Mouse (Mus musculus) lung, postnatal 0 days (tissue): ENCODE data around the gene Cfap299.

ENCODE experiments used
- CTCF ChIP-seq: IDR thresholded peaks from 2 replicates; pipeline ENCODE4 v1.5.1; 2016; ENCODE audit warnings: antibody characterized with exemption, mild to moderate bottlenecking
- EP300 ChIP-seq: IDR thresholded peaks from 2 replicates; pipeline ENCODE4 v1.6.1; 2016; ENCODE audit warnings: antibody characterized with exemption, mild to moderate bottlenecking, control low read depth

DNA sequence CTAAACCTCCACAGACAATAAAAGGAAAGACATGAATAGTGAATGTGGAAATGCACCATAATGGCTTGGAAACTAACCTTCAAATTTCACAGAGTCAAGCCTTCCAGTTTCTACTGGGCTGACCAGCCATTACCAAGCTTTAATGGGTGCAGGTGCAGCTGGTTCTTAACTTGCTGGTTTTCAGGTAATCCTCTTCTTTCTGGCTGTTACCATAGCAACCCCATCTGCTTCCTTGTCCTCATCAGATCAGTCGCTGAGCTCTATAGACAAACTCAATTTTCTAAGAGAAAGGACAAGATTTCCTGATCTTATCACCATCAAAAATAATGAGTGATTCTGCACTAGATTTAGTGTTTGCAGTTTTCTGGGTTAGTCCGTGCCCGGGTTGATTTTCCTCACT, 287.8 kb downstream of the Cfap299 start:
- TF ChIP-seq CTCF (no peak), EP300 (no peak)
